Mouse (Mus musculus) intestine, embryonic 14.5 days (tissue): Measurements from ENCODE around the gene Wfdc18. TPM values are rescaled to one million over a fixed set of nuclear protein-coding genes. Genes with fewer than 3 reads are reported as not detected.

Experiments used
- ATAC-seq: fragments of 200-750 bp; cut with Nextera tagmentation; replicated peaks from 2 replicates; pipeline ENCODE4 v1.8.0; 2017; ENCODE audit warnings: low read depth, moderate number of reproducible peaks, moderate TSS enrichment, moderate library complexity; ENCODE audit not compliant: low FRiP score, low TSS enrichment
- DNase-seq: peaks from one replicate; pipeline ENCODE4 v3.0.0-alpha.2; 2018; ENCODE audit warnings: low spot score
- H3K27ac ChIP-seq: fragments of 300-500 bp; sonication (generic); 2 replicates; pipeline ENCODE4 v1.5.1; 2014; ENCODE audit warnings: low read depth, mild to moderate bottlenecking, control low read depth
- H3K27me3 ChIP-seq: fragments of 300-500 bp; sonication (generic); replicated peaks from 2 replicates; pipeline ENCODE4 v1.6.1; 2014; ENCODE audit warnings: low read length, control low read depth; ENCODE audit not compliant: control insufficient read depth, insufficient read depth
- H3K36me3 ChIP-seq: fragments of 300-500 bp; sonication (generic); 2 replicates; pipeline ENCODE4 v1.6.1; 2014; ENCODE audit warnings: low read length, control low read depth; ENCODE audit not compliant: control insufficient read depth, insufficient read depth
- H3K4me1 ChIP-seq: fragments of 300-500 bp; sonication (generic); replicated peaks from 2 replicates; pipeline ENCODE4 v1.6.1; 2014; ENCODE audit warnings: low read length, control low read depth, mixed read lengths; ENCODE audit not compliant: control insufficient read depth, insufficient read depth
- H3K4me2 ChIP-seq: fragments of 300-500 bp; sonication (generic); 2 replicates; pipeline ENCODE4 v1.6.1; 2014; ENCODE audit warnings: low read length
- H3K4me3 ChIP-seq: fragments of 300-500 bp; sonication (generic); 2 replicates; pipeline ENCODE4 v1.5.1; 2014; ENCODE audit warnings: low read depth, low read length, control low read depth, mixed read lengths
- H3K9ac ChIP-seq: fragments of 300-500 bp; sonication (generic); 2 replicates; pipeline ENCODE4 v1.6.1; 2014; ENCODE audit warnings: mild to moderate bottlenecking, low read length
- H3K9me3 ChIP-seq: fragments of 300-500 bp; sonication (generic); 2 replicates; pipeline ENCODE4 v1.6.1; 2016; ENCODE audit warnings: low read length, control low read depth; ENCODE audit not compliant: control insufficient read depth
- WGBS: fragments of 180-500 bp; shearing (Covaris S2); extraction: QIAGEN DNeasy Blood & Tissue Kit; methylation state at CpG from one replicate; pipeline ENCODE4 v1.1.7; 2014; 5-methylcytosine and 5-hydroxymethylcytosine counted together
- polyA plus RNA-seq: library from polyadenylated mRNA; unstranded; fragments of >200 nt; fragmentation: Nextera tagmentation; extraction: Ambion mirVana; gene quantifications from 2 replicates; pipeline ENCODE4 v1.2.1, GENCODE M21; 2014

Wfdc18 gene
- polyA plus RNA-seq = not detected in 2 replicates

DNA sequence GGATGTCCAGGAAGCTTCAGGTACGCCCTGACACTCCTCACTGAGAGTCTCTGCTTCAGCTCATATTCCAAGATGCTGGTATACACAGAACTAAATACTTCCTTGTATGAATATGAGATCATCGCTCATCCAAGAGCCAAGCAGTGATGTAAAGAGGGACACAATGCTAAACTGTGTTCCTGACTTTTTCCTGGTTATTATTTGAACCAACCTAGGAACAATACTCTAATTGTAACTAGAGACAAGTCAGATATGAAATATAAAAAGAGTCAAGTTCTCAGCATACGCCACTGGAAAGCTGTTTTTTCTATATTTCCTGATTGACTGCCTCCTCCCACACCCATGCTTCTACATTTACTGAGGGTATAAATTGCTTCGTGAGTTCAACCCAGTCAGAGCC is at the start of gene Wfdc18:
Gene Wfdc18 (plus strand): TSS at position 301 of the 400 bp plus-strand sequence.
- no peaks in the 10 kb centered on the region for H3K36me3 ChIP-seq
- ATAC-seq = no peak
- no peak for DNase-seq
- H3K9ac ChIP-seq = no peak within 1 kb of the TSS
- H3K4me3 ChIP-seq = no peak within 1 kb of the TSS
- H3K27ac ChIP-seq = no peak within 1 kb of the TSS
- no peaks in the 10 kb centered on the region for H3K9me3 ChIP-seq
- 75% methylated on average over 4 of the region's 4 CpGs for WGBS
- H3K27me3 ChIP-seq = no peaks in the 10 kb centered on the region
- H3K4me2 ChIP-seq = no peak within 1 kb of the TSS
- H3K4me1 ChIP-seq = no peaks in the 10 kb centered on the region

DNA sequence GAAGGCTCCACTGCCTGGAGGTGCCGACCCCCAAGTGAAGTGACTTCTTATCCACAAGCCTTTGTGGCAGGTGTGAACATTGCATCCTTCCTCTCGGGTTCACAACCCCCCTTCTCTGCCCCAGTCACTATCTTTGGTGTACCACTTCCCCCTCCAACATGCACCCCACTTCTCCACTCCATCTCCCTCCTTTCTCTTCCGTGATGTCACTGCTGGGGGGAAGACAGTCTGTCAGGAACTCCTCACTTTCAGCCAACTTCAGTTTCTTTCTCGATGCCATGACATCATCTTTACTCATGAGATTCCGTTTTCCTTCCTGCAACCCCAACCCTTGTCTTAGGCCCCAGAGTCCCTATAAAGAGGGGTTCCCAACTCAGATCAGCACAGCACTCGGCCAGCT is 46.6 kb upstream of the Wfdc18 start, which contains the start of gene Ccl4:
Gene Ccl4 (plus strand): TSS at position 381 of the 400 bp plus-strand sequence.
- DNase-seq (no peak), ATAC-seq (no peak)
- no peaks in the 10 kb centered on the region for H3K36me3 ChIP-seq
- no peak within 1 kb of the TSS for H3K9ac ChIP-seq
- 82% methylated on average over 6 of the region's 6 CpGs for WGBS
- H3K4me3 ChIP-seq = no peak within 1 kb of the TSS
- H3K27me3 ChIP-seq = no peaks in the 10 kb centered on the region
- no peak within 1 kb of the TSS for H3K4me2 ChIP-seq
- no peaks in the 10 kb centered on the region for H3K9me3 ChIP-seq
- H3K27ac ChIP-seq = no peak within 1 kb of the TSS
- H3K4me1 ChIP-seq = no peaks in the 10 kb centered on the region

DNA sequence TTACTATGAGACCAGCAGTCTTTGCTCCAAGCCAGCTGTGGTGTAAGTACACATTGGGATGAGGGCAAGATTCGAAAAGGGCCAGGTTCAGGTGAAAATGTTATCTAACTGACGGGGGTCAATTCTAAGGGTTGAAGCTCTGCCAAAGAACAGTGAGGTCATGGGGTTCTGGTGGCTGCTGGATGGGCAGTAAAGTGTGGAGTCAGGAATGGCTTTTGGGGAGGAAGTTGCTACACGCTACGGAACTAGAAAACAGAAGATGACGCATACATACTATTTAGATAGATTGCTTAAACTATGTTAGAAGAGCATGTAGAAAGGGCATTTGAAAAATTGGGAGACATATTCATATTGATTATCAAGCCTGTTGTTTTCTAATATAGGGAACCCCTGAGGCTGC is 45.3 kb upstream of the Wfdc18 start:
- no peaks in the 10 kb centered on the region for H3K27me3 ChIP-seq
- no peak for DNase-seq
- H3K4me3 ChIP-seq = no peak overlapping the region
- H3K9ac ChIP-seq = no peak overlapping the region
- no peaks in the 10 kb centered on the region for H3K4me1 ChIP-seq
- no peak for ATAC-seq
- no peaks in the 10 kb centered on the region for H3K9me3 ChIP-seq
- H3K36me3 ChIP-seq = no peaks in the 10 kb centered on the region
- 58% methylated on average over 5 of the region's 5 CpGs for WGBS
- H3K4me2 ChIP-seq = no peak overlapping the region
- no peak overlapping the region for H3K27ac ChIP-seq

DNA sequence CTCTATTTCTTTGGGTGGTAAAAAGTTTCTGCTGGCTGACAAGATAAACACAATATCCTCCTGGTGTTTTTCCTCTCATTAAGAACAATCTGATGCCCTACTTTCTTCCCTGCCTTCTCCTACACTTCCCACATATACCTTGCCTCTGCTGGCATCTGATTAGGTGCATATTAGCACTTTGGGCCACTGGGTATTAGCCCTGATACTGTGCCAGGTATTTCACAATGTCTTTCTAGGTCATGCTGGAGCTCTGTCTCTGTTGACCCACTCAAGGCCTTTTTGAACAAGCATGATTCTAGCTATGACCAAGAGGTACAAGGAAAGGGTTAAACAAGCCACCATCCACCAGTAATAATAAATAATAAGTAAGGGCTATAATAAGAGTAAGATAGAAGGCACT is 37.1 kb upstream of the Wfdc18 start:
- no peak for ATAC-seq
- Histone ChIP-seq H3K36me3 (no peaks in the 10 kb centered on the region), H3K27me3 (no peaks in the 10 kb centered on the region), H3K4me1 (no peaks in the 10 kb centered on the region), H3K27ac (no peak overlapping the region), H3K9me3 (no peaks in the 10 kb centered on the region), H3K4me2 (no peak overlapping the region), H3K4me3 (no peak overlapping the region), H3K9ac (no peak overlapping the region)
- DNase-seq = no peak

DNA sequence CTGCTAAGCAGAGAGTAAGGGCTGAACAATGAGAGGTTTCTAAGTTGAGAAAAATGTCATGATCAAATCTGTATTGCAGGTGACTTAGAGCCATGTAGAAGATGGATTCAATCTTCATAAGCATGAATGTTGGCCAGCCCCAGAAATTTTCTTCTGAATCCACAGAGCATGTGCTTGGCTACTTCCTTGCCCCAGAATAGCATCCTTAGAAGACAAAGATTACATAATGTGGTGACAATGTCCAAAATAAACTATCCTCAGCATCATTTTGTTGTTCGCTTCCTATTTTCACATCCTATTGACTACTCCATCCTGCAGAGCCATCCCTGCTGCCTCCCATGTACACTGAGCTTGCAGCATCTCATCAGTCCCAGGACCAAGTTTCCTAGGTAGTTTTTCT is 33.1 kb upstream of the Wfdc18 start:
- Histone ChIP-seq H3K27ac (no peak overlapping the region), H3K4me2 (no peak overlapping the region), H3K9ac (no peak overlapping the region), H3K4me1 (no peaks in the 10 kb centered on the region), H3K36me3 (no peaks in the 10 kb centered on the region), H3K9me3 (no peaks in the 10 kb centered on the region), H3K4me3 (no peak overlapping the region), H3K27me3 (no peaks in the 10 kb centered on the region)
- WGBS = 90% methylated on average over 1 of the region's 1 CpGs
- no peak for ATAC-seq
- no peak for DNase-seq

DNA sequence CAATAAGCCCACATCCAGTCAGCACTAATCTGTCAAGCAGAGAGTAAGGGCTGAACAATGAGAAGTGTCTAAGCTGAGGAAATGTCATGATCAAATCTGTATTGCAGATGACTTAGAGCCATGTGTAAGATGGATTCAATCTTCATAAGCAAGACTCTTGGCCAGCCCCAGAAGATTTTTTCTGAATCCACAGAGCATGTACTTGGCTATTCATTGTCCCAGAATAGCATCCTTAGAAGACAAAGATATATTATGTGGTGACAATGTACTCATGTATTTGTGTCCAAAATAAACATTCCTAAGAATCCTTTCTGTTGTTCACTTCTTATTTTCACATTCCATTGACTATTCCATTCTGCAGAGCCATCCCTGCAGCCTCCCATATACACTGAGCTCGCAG is 18.9 kb upstream of the Wfdc18 start:
- ATAC-seq (no peak), DNase-seq (no peak)
- H3K36me3 ChIP-seq = no peaks in the 10 kb centered on the region
- WGBS = 84% methylated on average over 1 of the region's 1 CpGs
- H3K4me1 ChIP-seq = no peaks in the 10 kb centered on the region
- H3K4me2 ChIP-seq = no peak overlapping the region
- no peaks in the 10 kb centered on the region for H3K27me3 ChIP-seq
- H3K27ac ChIP-seq = no peak overlapping the region
- H3K9me3 ChIP-seq = no peaks in the 10 kb centered on the region
- no peak overlapping the region for H3K4me3 ChIP-seq
- H3K9ac ChIP-seq = no peak overlapping the region

DNA sequence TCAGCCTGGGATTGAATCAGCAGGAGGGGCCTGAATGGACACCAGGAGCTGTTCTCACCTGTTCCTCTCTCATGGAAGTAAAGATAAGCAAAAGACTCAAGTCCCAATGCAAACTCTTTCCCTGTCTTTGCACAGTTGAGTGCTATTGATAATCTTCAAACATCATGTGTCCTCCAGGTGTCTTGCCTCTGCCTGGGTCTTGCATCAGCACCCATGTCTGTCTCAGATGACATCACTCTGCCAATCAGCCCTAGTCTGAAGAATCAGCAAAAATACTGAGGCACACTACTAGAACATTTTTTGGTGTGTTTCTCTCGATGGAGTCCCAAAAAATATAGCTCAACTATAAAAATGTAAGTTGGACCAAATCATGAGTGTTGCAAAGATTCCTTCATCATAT is 16.8 kb upstream of the Wfdc18 start:
- H3K27ac ChIP-seq = no peak overlapping the region
- ATAC-seq (no peak), DNase-seq (no peak)
- no peak overlapping the region for H3K4me3 ChIP-seq
- H3K9me3 ChIP-seq = no peaks in the 10 kb centered on the region
- no peaks in the 10 kb centered on the region for H3K4me1 ChIP-seq
- H3K27me3 ChIP-seq = no peaks in the 10 kb centered on the region
- H3K4me2 ChIP-seq = no peak overlapping the region
- H3K9ac ChIP-seq = no peak overlapping the region
- no peaks in the 10 kb centered on the region for H3K36me3 ChIP-seq
- WGBS = 50% methylated on average over 1 of the region's 1 CpGs

DNA sequence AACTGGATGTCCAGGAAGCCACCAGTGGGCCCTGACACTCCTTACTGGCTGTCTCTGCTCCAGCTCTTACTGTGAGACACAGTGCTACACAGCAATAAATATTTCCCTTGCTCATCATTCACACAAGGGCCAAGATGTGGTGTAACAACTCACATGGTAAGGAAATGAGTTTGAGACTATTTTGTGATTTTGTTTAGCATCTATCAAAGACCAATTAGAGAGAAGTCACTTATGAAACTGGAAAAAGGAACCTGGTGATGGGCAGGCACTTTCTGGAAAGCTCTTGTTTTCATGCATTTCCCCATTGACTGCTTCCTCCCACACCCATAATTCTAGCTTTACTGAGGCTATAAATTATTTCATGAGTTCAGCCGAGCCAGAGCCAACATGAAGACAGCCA is 5.1 kb upstream of the Wfdc18 start, which contains the start of gene Wfdc17:
Gene Wfdc17 (plus strand): TSS at position 287 of the 400 bp plus-strand sequence.
- Histone ChIP-seq H3K27ac (no peak within 1 kb of the TSS), H3K36me3 (no peaks in the 10 kb centered on the region), H3K4me3 (no peak within 1 kb of the TSS), H3K4me1 (no peaks in the 10 kb centered on the region), H3K9me3 (no peaks in the 10 kb centered on the region), H3K4me2 (no peak within 1 kb of the TSS), H3K9ac (no peak within 1 kb of the TSS), H3K27me3 (no peaks in the 10 kb centered on the region)
- no peak for DNase-seq
- 26% methylated on average over 1 of the region's 1 CpGs for WGBS
- no peak for ATAC-seq

DNA sequence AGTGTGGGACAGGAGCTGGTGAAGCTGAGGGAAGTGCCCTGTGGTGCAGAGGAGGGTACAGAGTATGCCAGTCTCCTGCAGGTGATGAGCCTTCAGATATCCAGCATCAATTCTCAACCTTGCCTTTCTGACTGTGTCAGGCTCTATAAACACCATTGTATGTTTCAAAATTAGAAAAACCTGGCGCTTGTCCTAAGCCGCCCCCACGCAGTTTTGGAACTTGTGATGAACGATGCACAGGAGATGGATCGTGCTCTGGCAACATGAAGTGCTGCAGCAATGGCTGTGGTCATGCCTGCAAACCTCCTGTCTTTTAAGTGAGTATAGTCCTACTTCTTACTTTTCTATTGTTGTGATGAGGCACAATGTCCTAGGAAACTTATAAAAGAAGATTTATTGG is 868 bp downstream of the Wfdc18 start:
- no peak overlapping the region for H3K9ac ChIP-seq
- no peaks in the 10 kb centered on the region for H3K4me1 ChIP-seq
- H3K9me3 ChIP-seq = no peaks in the 10 kb centered on the region
- H3K4me2 ChIP-seq = no peak overlapping the region
- DNase-seq (no peak), ATAC-seq (no peak)
- H3K27me3 ChIP-seq = no peaks in the 10 kb centered on the region
- no peaks in the 10 kb centered on the region for H3K36me3 ChIP-seq
- 83% methylated on average over 5 of the region's 5 CpGs for WGBS
- no peak overlapping the region for H3K4me3 ChIP-seq
- no peak overlapping the region for H3K27ac ChIP-seq
